Mouse (Mus musculus): ENCODE results near the gene Med13. TPM values are rescaled to one million over a fixed set of nuclear protein-coding genes. Genes with fewer than 3 reads are reported as not detected.

The Med13 gene
- 10 to 100 TPM; 11.0 to 16.1 (median 14.2) TPM for polyA plus RNA-seq (2017; shearing (Covaris generic))

GRCm38 (mm10) chr11:86356854-86357788 is at the start of gene Med13:
Med13 (minus strand) TSS chr11:86357602.
- no peak for ATAC-seq

- no peak for ATAC-seq
These were observed 47.2 kb upstream of the Med13 start for GRCm38 (mm10) chr11:86404590-86404989.

DNA sequence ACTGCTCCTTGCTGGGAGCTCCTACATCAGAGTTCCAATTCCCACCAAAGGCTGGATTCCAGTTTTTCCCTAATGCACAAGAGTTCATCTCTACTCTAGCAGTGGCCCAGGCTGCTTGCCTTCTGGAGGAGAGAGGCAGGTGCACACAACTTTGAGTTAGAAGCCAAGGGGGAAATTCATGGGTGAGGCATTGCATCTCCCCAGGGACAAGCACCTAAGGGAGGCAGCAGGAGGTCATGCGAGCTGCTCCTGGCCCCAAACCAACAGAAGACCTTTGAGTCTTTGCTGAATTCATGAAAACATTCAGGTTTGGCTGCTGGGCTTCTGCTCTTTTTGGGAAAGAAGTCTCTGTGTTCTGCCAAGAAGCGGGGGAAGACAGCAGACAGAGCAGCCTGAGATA is 46.4 kb upstream of the Med13 start:
- ATAC-seq = no peak

DNA sequence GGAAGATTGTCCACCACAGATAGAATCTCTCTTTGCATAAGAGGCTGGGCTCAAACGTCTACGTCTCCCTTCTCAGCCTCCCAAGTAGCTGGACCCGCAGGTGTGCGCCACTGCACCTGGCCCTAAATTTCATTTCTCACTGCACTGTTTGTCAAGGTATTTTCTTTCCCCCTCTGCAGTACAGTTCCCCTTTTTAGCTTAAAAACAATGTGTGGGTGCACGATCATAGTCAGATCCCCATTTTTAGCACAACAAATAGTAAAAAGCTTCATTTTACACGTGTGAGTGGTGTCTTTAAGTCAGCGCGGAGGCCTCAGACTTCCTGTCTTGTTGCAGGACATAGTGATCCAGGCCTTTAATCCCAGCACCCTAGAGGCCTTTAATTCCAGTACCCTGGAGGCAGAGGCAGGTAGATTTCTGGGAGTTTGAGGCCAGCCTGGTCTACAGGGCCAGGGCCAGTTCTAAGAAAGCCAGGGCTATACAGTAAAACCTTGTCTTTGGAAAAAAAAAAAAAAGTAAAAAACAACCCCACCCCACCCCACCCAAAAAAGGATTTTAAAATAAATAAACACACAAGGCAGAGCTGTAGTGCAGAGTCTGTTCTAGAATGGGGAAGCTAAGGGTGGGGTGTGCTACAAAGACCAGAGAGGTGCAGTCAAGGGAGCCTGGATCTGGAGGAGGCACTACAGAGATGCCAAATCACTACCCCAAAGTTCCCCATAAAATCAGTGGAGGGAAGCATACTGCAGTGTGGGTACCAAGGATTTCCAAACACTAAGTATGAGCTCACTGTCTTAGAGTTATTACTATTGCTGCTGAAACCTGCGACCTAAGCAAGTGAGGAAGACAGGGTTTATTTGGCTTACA is 42.1 kb upstream of the Med13 start:
- no peak for ATAC-seq

- no peak for ATAC-seq
These were observed 39.7 kb upstream of the Med13 start for GRCm38 (mm10) chr11:86396950-86397594.

GRCm38 (mm10) chr11:86396518-86396917 is 39.1 kb upstream of the Med13 start:
- no peak for ATAC-seq

DNA sequence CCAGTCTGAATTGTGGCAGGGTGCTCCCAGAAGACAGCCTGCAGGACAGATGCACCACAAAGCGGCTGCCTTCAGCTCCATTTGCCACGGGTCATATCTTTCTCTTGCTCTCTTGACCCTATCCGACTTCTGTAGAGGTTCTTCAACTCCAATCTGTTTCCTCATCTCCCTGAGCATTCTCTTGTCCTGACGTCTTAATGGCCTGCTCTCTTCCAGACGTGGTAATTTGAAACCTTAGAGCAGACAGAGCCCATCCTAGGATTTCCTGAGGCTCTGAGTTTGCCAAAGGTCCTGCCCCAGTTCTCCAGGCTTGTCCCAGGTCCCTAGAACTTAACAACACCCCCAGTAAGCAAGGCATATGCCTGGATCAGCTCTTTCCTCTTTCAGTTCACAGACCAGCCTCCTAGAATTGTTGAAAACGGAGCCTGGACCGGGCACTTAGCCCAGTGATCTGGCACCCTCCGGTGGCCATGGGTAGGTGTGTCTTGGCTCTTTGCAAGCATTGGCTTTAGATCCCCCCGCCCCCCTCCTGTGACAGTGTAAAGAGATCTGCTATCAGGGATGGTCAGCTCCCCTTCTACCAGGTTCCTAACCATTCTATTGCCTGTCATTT is 38.2 kb upstream of the Med13 start:
- no peak for ATAC-seq

DNA sequence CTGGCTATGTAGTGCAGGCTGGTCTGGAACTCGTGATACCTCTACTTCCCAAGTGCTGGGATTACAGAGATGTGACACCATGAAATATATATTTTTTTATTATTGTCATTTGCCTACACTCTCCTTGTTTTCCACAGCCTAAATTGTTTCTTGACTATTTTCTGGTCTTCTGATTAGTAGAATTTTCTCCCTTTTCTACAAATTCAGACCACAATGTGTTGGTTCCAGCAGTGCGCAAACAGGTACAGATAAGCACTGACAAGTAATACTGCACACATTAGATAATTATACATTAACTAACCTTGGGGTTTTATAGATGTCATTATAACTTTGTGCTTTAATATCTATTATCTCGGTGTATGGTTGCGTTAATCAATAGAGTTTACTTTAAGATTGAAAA is 37.7 kb upstream of the Med13 start:
- ATAC-seq = no peak

DNA sequence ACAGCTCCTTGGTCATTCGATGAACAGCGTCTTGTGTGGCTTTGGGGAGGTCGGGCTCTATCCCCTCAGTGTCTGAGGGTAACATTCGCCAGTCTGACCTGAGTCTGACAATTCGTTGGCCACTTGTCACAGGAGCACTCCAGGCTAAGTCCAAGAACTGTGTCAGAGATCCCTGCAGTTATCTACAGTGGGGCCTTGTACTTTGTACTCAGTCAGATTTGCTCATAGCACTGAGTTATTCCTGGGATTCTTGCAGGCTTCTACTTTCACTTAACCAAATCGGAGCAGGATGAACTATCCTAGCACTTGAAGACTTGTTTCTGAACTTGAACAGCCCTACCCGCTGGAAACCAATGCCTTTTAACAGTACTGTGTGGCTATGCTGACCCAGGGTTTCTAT is 34.3 kb upstream of the Med13 start:
- ATAC-seq = no peak

DNA sequence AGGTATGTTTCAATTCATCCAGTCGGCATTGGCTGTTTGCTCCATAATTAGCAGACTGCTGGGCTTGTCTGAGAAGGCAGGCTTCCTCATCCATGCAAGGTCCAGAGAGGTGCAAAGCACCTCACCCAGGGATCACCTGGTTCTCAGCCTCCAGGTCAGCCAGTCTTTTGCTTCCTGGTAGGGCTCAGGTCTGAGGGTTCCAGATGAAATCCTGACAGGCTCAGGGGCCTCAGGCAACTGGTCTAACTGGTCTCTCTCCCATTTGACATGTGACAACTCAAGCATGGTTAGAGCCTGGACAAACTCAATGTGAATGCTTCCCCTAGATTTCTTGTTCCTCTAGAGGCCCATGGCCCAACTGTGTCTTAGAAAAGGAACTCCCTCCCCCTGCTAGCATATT is 32.9 kb upstream of the Med13 start:
- ATAC-seq = no peak

- ATAC-seq = no peak
These were observed 32.1 kb upstream of the Med13 start for GRCm38 (mm10) chr11:86389506-86389905.

- no peak for ATAC-seq
These were observed 31.5 kb upstream of the Med13 start for GRCm38 (mm10) chr11:86388821-86389480.

- no peak for ATAC-seq
These were observed 29.9 kb upstream of the Med13 start for GRCm38 (mm10) chr11:86387121-86387893.

DNA sequence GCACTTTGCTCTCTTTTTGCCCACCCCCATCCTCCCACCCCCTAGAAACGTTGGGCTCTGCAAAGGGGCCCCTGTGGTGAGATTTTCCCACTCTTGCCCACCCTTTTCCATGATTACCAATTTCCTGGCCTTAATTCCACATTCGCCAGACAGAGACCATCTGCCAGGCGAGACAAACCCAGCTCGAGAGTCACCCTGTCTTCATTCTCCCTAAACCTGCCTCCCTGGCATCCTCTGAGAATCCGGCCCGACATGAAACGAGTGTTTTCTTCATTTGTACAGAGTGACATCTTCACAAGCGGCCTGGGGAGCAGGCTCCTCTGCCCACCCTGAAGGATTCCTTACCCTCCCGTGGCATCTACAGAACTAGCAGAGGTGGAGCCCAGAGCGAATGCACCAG is 29.2 kb upstream of the Med13 start:
- ATAC-seq = no peak

DNA sequence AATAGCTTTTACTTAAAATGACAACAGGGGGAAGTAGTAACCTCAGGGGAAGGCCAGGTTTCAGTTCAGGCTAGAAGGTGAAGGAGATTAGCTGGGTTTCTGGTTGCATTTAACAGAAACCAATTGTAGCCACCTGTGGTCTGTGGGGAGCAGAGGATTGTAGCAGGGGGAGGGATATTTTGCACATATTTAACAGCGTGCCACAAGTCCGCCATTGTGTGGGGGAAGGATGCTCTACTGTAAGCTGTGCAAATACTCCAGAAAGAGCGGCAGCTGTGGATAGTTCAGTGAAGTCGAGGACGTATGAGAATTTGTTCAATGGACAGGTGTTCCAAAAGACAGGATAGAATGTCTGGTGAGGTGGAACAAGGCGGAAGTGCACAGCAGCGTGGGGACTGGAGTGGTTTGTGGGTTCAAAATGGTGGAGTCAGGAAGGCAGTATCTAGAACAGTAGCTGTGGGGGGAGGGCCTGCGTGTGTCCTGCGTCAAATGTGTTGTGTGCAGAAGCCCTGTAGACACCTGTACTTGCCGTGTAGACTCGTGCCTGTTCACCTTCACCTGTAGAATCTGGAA is 28.4 kb upstream of the Med13 start:
- ATAC-seq = no peak

DNA sequence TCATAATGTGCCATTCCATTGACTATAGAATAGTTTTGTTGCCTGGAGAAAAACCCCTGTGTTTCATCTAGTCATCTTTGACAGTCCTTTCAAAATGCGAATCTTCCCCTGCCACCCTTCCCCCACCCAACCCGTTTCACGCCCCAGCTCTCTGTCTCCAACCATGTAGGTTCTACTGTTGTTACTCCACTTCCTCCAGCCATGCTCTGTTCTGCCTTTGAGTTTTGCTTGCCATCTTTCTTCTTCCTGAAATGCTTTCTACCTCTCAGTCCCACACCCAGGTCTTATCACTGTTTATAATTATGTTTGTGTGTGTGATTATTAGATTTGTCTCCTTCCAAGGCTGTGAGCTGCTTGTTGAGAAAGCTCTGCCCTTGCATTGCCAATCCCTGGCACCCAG is 26.7 kb upstream of the Med13 start:
- ATAC-seq = no peak

DNA sequence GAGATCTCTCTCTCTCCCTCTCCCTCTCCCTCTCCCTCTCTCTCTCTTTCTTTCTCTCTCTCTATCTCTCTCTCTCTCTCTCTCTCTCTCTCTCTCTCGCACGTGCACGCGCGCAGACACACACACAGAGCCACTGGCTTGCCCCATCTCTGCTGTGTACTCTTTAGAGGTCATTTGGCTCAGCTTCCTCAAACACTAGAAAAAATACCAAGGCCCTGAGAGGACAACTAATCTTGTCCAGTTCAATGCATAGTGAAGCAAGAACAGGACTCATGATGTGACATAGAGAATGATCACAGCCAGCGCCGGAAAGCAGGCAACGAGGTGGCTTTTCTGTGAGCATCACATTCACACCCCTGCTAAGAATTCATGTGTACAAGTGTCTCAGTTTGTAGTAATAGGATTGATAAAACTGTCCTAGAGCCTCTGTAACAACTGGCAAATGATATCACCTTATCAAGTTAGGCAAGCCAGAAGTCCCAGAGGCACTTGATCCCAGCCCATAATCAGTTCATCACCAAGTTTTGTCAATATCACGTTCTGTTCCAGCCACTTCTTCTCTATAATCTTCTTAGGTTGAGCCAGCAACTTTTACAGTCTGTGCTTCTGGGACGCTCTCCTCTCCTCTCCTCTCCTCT is 25.2 kb upstream of the Med13 start:
- no peak for ATAC-seq

DNA sequence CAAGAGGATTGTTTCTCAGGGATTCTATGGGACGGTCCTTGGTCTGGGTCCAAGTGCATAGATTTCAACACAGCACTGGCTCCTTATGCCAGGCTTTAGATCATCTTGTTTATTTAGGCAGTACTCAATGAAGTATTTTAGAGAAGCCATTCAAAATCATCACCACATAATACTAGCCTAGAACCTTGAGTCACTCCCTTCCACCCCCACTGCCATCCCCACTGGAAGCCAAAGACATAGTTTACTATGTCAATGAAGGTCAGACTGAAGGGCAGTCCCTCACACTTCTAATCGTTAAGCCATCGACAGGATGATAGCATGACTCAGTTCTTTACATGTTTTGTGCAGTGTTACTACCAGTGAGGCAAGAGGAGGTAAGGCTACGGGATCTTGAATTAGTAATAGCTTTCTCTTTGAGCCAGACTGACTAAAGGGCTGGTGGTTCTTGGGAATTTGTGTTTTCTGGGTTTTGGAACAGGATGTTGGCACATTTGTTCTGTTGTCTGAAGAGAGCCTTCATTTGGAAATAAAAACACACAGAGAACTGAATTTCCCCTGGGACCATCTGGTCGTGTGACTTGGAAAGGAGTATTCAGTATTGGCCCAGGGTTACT is 24.2 kb upstream of the Med13 start:
- no peak for ATAC-seq

DNA sequence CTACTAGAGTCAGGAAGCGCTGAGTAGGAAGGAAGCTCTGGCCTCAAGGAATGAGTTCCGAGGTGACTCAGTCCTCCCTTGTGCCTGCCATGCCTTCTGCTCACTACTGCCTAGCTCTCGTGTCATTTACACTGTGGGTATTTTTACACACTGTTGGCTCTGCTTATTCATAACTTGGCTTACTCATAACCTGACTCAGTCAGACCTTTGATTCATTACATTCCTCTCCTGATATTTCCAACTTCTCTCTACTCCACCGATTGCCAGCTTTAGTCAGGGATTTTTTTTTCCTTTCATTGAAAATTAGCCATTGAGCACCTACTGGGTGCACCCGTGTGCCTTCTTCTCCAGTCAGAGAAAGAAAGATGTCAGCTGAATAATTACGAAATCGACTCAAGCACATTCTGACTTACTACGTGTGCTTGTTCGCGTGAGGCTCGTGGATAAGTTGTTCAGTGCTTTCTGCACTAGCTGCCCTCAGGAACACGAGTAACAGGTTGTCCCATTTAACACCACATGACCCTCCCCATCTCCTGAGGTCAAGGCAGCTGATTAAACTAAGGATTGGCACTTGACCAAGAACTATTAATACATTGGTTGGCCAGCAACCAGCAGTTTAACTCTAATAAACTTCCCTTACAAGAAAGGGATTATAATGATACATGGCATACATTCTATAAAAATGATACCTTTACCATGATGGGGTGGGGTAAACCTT is 23.3 kb upstream of the Med13 start:
- ATAC-seq = no peak
